Mouse (Mus musculus): ENCODE measurements at regions not wholly inside any gene's neighbourhood (a gene's known extent, or its start where the extent isn't known, plus 50 kb on each side); places are given as distances from the start of the nearest gene placed in this dataset.

- Histone ChIP-seq H3K4me3 (replicated peaks; ENCODE audit: low read depth, low read length) (no peak overlapping the region), H3K27me3 (ENCODE audit: control insufficient read depth, insufficient read depth, low read length) (no peaks in the 10 kb centered on the region), H3K9me3 (ENCODE audit: control insufficient read depth, low read length) (no peaks in the 10 kb centered on the region), H3K4me1 (ENCODE audit: control insufficient read depth, insufficient read depth, low read length) (no peaks in the 10 kb centered on the region), H3K27ac (replicated peaks; ENCODE audit: low read depth, low read length) (no peak overlapping the region), H3K9ac (replicated peaks; ENCODE audit: low read length) (no peak overlapping the region), H3K36me3 (ENCODE audit: control insufficient read depth, insufficient read depth, low read length) (no peaks in the 10 kb centered on the region), H3K4me2 (ENCODE audit: low read length) (no peak overlapping the region)
- peak; percentile 52 for DNase-seq
- no peak for ATAC-seq (ENCODE audit: low FRiP score, low TSS enrichment)
- WGBS = 93% methylated on average over 1 of the region's 1 CpGs
These were observed 1894.0 kb upstream of the Lrrc6 start for GRCm38 (mm10) chr15:68394749-68395148.

- DNase-seq (no peak), ATAC-seq (ENCODE audit: low FRiP score, low TSS enrichment) (no peak)
- H3K27ac ChIP-seq (replicated peaks; ENCODE audit: low read depth, low read length) = no peak overlapping the region
- H3K36me3 ChIP-seq (ENCODE audit: control insufficient read depth, insufficient read depth, low read length) = no peaks in the 10 kb centered on the region
- H3K4me3 ChIP-seq (replicated peaks; ENCODE audit: low read depth, low read length) = no peak overlapping the region
- no peaks in the 10 kb centered on the region for H3K4me1 ChIP-seq (ENCODE audit: control insufficient read depth, insufficient read depth, low read length)
- no peak overlapping the region for H3K4me2 ChIP-seq (ENCODE audit: low read length)
- no peak overlapping the region for H3K9ac ChIP-seq (replicated peaks; ENCODE audit: low read length)
- H3K9me3 ChIP-seq (ENCODE audit: control insufficient read depth, low read length) = no peaks in the 10 kb centered on the region
- H3K27me3 ChIP-seq (ENCODE audit: control insufficient read depth, insufficient read depth, low read length) = no peaks in the 10 kb centered on the region
- 90% methylated on average over 4 of the region's 4 CpGs for WGBS
These were observed 1893.4 kb upstream of the Lrrc6 start for GRCm38 (mm10) chr15:68394157-68394556.

GRCm38 (mm10) chr15:68391737-68392136 lies 1891.0 kb upstream of the Lrrc6 start:
- no peaks in the 10 kb centered on the region for H3K9me3 ChIP-seq (ENCODE audit: control insufficient read depth, low read length)
- no peak for DNase-seq
- whole genome bisulfite sequencing = 37% methylated on average over 1 of the region's 1 CpGs
- no peak overlapping the region for H3K9ac ChIP-seq (replicated peaks; ENCODE audit: low read length)
- no peaks in the 10 kb centered on the region for H3K36me3 ChIP-seq (ENCODE audit: control insufficient read depth, insufficient read depth, low read length)
- H3K27ac ChIP-seq (replicated peaks; ENCODE audit: low read depth, low read length) = no peak overlapping the region
- no peak overlapping the region for H3K4me3 ChIP-seq (replicated peaks; ENCODE audit: low read depth, low read length)
- no peak for ATAC-seq (ENCODE audit: low FRiP score, low TSS enrichment)
- no peaks in the 10 kb centered on the region for H3K27me3 ChIP-seq (ENCODE audit: control insufficient read depth, insufficient read depth, low read length)
- H3K4me1 ChIP-seq (ENCODE audit: control insufficient read depth, insufficient read depth, low read length) = no peaks in the 10 kb centered on the region
- no peak overlapping the region for H3K4me2 ChIP-seq (ENCODE audit: low read length)

GRCm38 (mm10) chr15:68389855-68390254 lies 1889.1 kb upstream of the Lrrc6 start:
- DNase-seq (no peak), ATAC-seq (ENCODE audit: low FRiP score, low TSS enrichment) (no peak)
- 83% methylated on average over 5 of the region's 5 CpGs for WGBS
- Histone ChIP-seq H3K9me3 (ENCODE audit: control insufficient read depth, low read length) (no peaks in the 10 kb centered on the region), H3K4me1 (ENCODE audit: control insufficient read depth, insufficient read depth, low read length) (no peaks in the 10 kb centered on the region), H3K27me3 (ENCODE audit: control insufficient read depth, insufficient read depth, low read length) (no peaks in the 10 kb centered on the region), H3K36me3 (ENCODE audit: control insufficient read depth, insufficient read depth, low read length) (no peaks in the 10 kb centered on the region), H3K4me3 (replicated peaks; ENCODE audit: low read depth, low read length) (no peak overlapping the region), H3K4me2 (ENCODE audit: low read length) (no peak overlapping the region), H3K27ac (replicated peaks; ENCODE audit: low read depth, low read length) (no peak overlapping the region), H3K9ac (replicated peaks; ENCODE audit: low read length) (no peak overlapping the region)

- DNase-seq = no peak
- Histone ChIP-seq H3K36me3 (ENCODE audit: control insufficient read depth, insufficient read depth, low read length) (no peaks in the 10 kb centered on the region), H3K4me3 (replicated peaks; ENCODE audit: low read depth, low read length) (no peak overlapping the region), H3K9me3 (ENCODE audit: control insufficient read depth, low read length) (no peaks in the 10 kb centered on the region), H3K27ac (replicated peaks; ENCODE audit: low read depth, low read length) (no peak overlapping the region), H3K27me3 (ENCODE audit: control insufficient read depth, insufficient read depth, low read length) (no peaks in the 10 kb centered on the region), H3K4me1 (ENCODE audit: control insufficient read depth, insufficient read depth, low read length) (no peaks in the 10 kb centered on the region), H3K4me2 (ENCODE audit: low read length) (no peak overlapping the region), H3K9ac (replicated peaks; ENCODE audit: low read length) (no peak overlapping the region)
- WGBS = 91% methylated on average over 4 of the region's 4 CpGs
- no peak for ATAC-seq (ENCODE audit: low FRiP score, low TSS enrichment)
These were observed 1886.8 kb upstream of the Lrrc6 start for GRCm38 (mm10) chr15:68387349-68388065.

- ATAC-seq (ENCODE audit: low FRiP score, low TSS enrichment) = no peak; the same call in 1 of the 2 replicates
- peak; percentile 26 for DNase-seq
These were observed 1884.0 kb upstream of the Lrrc6 start for GRCm38 (mm10) chr15:68384571-68385335.

GRCm38 (mm10) chr15:68375166-68375565 lies 1874.5 kb upstream of the Lrrc6 start:
- 63% methylated on average over 1 of the region's 1 CpGs for WGBS
- DNase-seq = no peak
- Histone ChIP-seq H3K27ac (replicated peaks; ENCODE audit: low read depth, low read length) (no peak overlapping the region), H3K36me3 (ENCODE audit: control insufficient read depth, insufficient read depth, low read length) (no peaks in the 10 kb centered on the region), H3K9ac (replicated peaks; ENCODE audit: low read length) (no peak overlapping the region), H3K4me3 (replicated peaks; ENCODE audit: low read depth, low read length) (no peak overlapping the region), H3K9me3 (ENCODE audit: control insufficient read depth, low read length) (no peaks in the 10 kb centered on the region), H3K4me1 (ENCODE audit: control insufficient read depth, insufficient read depth, low read length) (no peaks in the 10 kb centered on the region), H3K4me2 (ENCODE audit: low read length) (no peak overlapping the region), H3K27me3 (ENCODE audit: control insufficient read depth, insufficient read depth, low read length) (no peaks in the 10 kb centered on the region)
- ATAC-seq (ENCODE audit: low FRiP score, low TSS enrichment) = no peak

More at GRCm38 (mm10) chr15:68384571-68385335, 1884.0 kb upstream of the Lrrc6 start:
- Histone ChIP-seq H3K9me3 (ENCODE audit: control insufficient read depth, low read length) (no peaks in the 10 kb centered on the region), H3K4me2 (ENCODE audit: low read length) (no peak overlapping the region), H3K4me3 (replicated peaks; ENCODE audit: low read depth, low read length) (no peak overlapping the region), H3K27ac (replicated peaks; ENCODE audit: low read depth, low read length) (no peak overlapping the region), H3K9ac (replicated peaks; ENCODE audit: low read length) (no peak overlapping the region), H3K36me3 (ENCODE audit: control insufficient read depth, insufficient read depth, low read length) (no peaks in the 10 kb centered on the region), H3K27me3 (ENCODE audit: control insufficient read depth, insufficient read depth, low read length) (no peaks in the 10 kb centered on the region), H3K4me1 (ENCODE audit: control insufficient read depth, insufficient read depth, low read length) (no peaks in the 10 kb centered on the region)
- WGBS = 41% methylated on average over 10 of the region's 10 CpGs

GRCm38 (mm10) chr15:68366816-68367215 lies 1866.1 kb upstream of the Lrrc6 start:
- H3K4me3 ChIP-seq (replicated peaks; ENCODE audit: low read depth, low read length) = no peak overlapping the region
- ATAC-seq (ENCODE audit: low FRiP score, low TSS enrichment) (no peak), DNase-seq (no peak)
- no peaks in the 10 kb centered on the region for H3K27me3 ChIP-seq (ENCODE audit: control insufficient read depth, insufficient read depth, low read length)
- no peak overlapping the region for H3K27ac ChIP-seq (replicated peaks; ENCODE audit: low read depth, low read length)
- H3K4me2 ChIP-seq (ENCODE audit: low read length) = no peak overlapping the region
- H3K9ac ChIP-seq (replicated peaks; ENCODE audit: low read length) = no peak overlapping the region
- WGBS = 88% methylated on average over 3 of the region's 3 CpGs
- H3K36me3 ChIP-seq (ENCODE audit: control insufficient read depth, insufficient read depth, low read length) = no peaks in the 10 kb centered on the region
- no peaks in the 10 kb centered on the region for H3K9me3 ChIP-seq (ENCODE audit: control insufficient read depth, low read length)
- H3K4me1 ChIP-seq (ENCODE audit: control insufficient read depth, insufficient read depth, low read length) = no peaks in the 10 kb centered on the region

Data from midbrain, embryonic 14.5 days (tissue).